Mouse (Mus musculus) retina, embryonic 14.5 days (tissue): Measurements from ENCODE around the gene Tmem132d.

ENCODE experiments used
- DNase-seq: peaks from one replicate; pipeline ENCODE4 v3.0.0-alpha.2; 2015; ENCODE audit warnings: low spot score

The Tmem132d gene

GRCm38 (mm10) chr5:128432916-128433315, at the start of gene Tmem132d:
Gene Tmem132d, minus strand, starts transcription at chr5:128433077.
- DNase-seq: peak; percentile 52

GRCm38 (mm10) chr5:128480816-128481215, 47.9 kb upstream of the Tmem132d start:
- no peak for DNase-seq

GRCm38 (mm10) chr5:128475372-128475771, 42.5 kb upstream of the Tmem132d start:
- no peak for DNase-seq

- DNase-seq: no peak
Observed at GRCm38 (mm10) chr5:128469812-128470211, 36.9 kb upstream of the Tmem132d start.

GRCm38 (mm10) chr5:128464514-128464913, 31.6 kb upstream of the Tmem132d start:
- DNase-seq: no peak

GRCm38 (mm10) chr5:128460605-128461004, 27.7 kb upstream of the Tmem132d start:
- DNase-seq: peak; percentile 60

- DNase-seq: no peak
Observed at GRCm38 (mm10) chr5:128455732-128456131, 22.9 kb upstream of the Tmem132d start.

GRCm38 (mm10) chr5:128452196-128452595, 19.3 kb upstream of the Tmem132d start:
- DNase-seq: no peak

GRCm38 (mm10) chr5:128450808-128451207, 17.9 kb upstream of the Tmem132d start:
- no peak for DNase-seq

GRCm38 (mm10) chr5:128444876-128445275, 12.0 kb upstream of the Tmem132d start:
- DNase-seq: peak; percentile 30

GRCm38 (mm10) chr5:128443848-128444247, 11.0 kb upstream of the Tmem132d start:
- DNase-seq: no peak

- DNase-seq: no peak
Observed at GRCm38 (mm10) chr5:128441121-128441520, 8.2 kb upstream of the Tmem132d start.

GRCm38 (mm10) chr5:128439828-128440227, 7.0 kb upstream of the Tmem132d start:
- peak; percentile 91 for DNase-seq

- DNase-seq: no peak
Observed at GRCm38 (mm10) chr5:128438078-128438477, 5.2 kb upstream of the Tmem132d start.

GRCm38 (mm10) chr5:128436909-128437308, 4.0 kb upstream of the Tmem132d start:
- peak; percentile 79 for DNase-seq

GRCm38 (mm10) chr5:128435683-128436082, 2.8 kb upstream of the Tmem132d start:
- DNase-seq: no peak

GRCm38 (mm10) chr5:128433786-128434185, 909 bp upstream of the Tmem132d start:
- peak; percentile 61 for DNase-seq

GRCm38 (mm10) chr5:128432422-128432821, 455 bp downstream of the Tmem132d start:
- peak; percentile 32 for DNase-seq

- DNase-seq: no peak
Observed at GRCm38 (mm10) chr5:128424636-128425035, 8.2 kb downstream of the Tmem132d start.

GRCm38 (mm10) chr5:128424213-128424612, 8.7 kb downstream of the Tmem132d start:
- DNase-seq: no peak

- no peak for DNase-seq
Observed at GRCm38 (mm10) chr5:128422090-128422489, 10.8 kb downstream of the Tmem132d start.

GRCm38 (mm10) chr5:128418149-128418710, 14.6 kb downstream of the Tmem132d start:
- DNase-seq: no peak

GRCm38 (mm10) chr5:128414056-128414455, 18.8 kb downstream of the Tmem132d start:
- DNase-seq: no peak

- no peak for DNase-seq
Observed at GRCm38 (mm10) chr5:128412306-128412705, 20.6 kb downstream of the Tmem132d start.
